Mouse (Mus musculus) retina, postnatal 7 days (tissue): ENCODE results near the gene Olfr1416.

Experiments
- DNase-seq: peaks from one replicate; pipeline ENCODE4 v3.0.0-alpha.2; 2012; ENCODE audit warnings: low read depth, low spot score

Olfr1416 gene

DNA sequence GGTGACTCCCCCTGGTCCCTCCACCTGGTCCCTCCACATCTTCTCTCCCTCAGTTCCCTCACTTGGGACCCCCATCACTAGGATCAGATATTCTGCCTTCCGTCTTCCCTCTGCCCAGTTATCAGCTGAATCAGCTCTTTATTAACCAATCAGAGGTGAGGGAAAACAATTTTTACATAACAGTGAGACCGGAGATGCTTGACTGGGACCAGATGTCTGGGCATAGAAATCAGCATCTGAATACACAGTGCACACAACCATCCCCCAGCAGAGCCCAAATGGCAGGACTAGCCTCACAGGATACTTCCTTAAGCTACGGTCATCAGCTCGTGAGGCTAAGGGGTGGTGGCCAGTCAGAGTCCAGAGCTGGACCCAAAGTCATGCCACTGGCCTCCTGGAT, 52.8 kb downstream of the Olfr1416 start:
- DNase-seq = no peak

DNA sequence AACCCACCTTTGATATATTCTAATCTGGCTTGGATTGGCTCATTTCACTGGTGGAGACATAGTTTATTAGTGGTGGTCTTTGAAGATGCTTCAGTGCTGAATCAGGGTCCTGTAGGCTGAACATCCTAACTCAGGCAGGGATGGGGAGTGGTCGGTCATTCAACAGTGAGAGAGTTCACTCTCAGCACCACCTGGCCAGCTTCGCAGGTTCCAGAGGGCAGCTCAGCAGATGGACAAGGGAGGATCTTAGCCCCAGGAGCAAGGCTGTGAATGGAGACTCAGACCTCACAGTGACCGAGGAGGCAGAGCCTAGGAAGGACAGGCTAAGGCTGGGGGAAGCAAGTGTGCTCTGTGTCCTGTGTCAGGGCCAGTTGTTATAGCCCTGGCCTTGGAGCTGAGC, 53.5 kb downstream of the Olfr1416 start:
- DNase-seq = no peak

DNA sequence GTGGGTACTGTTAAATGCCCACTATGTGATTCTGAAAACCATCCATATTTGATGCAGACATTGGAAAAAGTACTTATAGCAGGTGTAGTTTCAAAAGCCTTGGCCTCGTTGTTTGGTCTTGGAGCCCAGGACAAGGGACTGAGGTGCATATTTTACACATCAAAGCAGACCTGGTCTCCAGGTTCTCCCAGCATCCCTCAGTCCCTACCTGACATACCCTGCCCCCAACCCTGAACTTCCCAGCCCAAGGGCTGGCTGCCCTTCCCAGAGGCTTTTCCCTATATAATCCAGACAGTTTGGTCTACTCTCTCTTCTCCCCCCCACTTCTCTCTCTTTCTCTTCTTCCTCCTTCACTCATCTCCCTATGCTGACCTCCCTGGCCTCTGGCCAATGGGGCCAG, 53.9 kb downstream of the Olfr1416 start:
- DNase-seq = no peak
